Mouse (Mus musculus) CD4-positive, CD25-positive, alpha-beta regulatory T cell, adult 2 months (primary cell): ENCODE results near the gene Gtpbp10.

ENCODE experiments used
- DNase-seq: peaks from one replicate; pipeline ENCODE4 v3.0.0-alpha.2; 2012; ENCODE audit warnings: low read depth, low spot score

The Gtpbp10 gene

DNA sequence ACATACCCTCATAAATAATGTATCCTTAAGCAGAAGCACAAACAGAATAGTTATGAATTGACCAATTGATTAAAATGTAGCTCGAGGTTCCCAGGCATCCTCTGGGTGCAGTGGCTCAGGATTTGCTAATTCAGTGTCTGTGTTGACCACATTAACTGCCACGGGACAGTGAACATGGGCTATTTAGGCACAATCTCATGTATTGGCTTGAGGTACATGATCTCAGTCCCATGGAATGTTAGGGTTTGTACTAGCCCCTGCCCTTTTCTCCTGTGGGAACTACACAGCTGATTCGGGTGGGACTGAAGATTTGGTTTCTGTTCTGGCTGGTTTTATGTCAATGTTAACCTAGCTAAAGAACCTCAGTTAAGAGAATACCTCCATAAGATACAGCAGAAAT lies 62.9 kb downstream of the Gtpbp10 start:
- no peak for DNase-seq

DNA sequence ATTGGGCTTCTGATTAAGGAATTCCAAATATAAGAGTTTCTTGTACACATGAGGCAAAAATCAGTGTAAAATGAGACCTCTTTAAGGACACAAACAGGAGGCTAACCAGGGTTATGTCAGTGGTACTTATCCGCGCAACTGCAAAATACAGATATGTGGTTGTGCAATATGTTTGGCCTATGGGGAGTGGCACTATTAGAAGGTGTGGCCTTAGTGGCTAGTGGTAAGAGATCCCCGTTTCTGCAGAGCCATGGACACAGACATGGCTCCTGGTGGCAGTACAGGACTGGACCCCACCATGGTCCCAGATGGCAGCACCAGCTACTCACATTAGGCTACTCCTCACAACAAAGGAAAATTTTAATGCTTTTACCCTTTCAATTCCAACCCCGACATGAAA lies 64.3 kb downstream of the Gtpbp10 start:
- no peak for DNase-seq

DNA sequence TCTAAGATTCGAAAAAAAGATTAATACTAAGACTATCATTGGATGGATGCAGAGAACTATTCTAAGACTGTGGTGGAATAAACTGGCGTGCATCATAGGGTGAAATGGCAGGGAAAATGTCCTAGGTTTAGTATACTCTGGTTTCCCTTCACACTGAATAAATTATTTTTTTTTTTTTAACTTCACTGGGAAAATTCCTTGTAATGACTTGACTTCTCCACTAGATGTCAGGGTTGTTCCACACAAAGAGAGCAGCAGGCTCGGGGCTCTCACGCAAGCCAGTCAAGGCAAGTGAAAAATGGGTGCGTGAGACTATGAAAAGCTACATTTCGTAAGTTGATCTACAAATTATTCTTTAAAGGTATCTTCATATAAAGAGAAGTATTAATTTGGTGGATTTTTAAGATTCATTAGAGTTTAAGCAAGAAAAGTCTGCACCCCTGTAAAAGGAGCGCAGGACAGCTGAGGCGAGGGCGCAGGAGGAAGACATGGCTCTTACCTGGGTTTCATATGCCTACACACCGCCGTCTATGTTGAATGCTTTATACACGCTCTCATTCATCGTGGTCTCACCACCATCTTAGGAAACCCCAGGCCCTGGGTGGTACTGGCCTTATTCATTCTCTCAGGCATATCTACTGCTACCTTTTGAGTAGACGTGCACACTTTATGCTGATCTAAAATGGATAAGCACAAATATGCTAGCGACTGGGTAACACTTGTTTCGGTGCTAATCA lies 64.9 kb downstream of the Gtpbp10 start:
- peak; percentile 60 for DNase-seq

DNA sequence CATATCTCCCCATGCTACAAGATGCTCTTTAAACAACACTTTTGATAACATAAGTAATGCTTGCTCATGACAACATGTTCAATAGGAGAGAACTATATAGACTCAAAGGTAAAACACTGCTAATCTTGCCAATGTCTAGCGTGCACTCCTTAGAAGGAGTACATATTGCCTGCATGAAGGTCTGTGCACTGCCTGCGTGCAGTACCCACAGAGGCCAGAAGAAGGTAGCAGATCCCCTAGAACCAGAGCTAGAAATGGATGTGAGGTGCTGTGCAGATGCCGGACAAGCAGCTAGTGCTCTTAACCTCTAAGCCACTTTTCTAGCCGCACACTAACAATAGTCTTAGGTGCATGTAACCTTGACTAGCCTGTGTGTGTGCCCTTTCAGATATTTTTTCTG lies 67.2 kb downstream of the Gtpbp10 start:
- no peak for DNase-seq
